Mouse (Mus musculus) ES-Bruce4 (cell line): ENCODE measurements around the gene Kcnk5.

Source experiments
- CTCF ChIP-seq: IDR thresholded peaks from one replicate; pipeline ENCODE4 v1.8.1; 2011; ENCODE audit warnings: low read depth, low read length
- EP300 ChIP-seq: IDR thresholded peaks from 2 replicates; pipeline ENCODE4 v1.6.1; 2011; ENCODE audit warnings: low read depth, low read length; ENCODE audit not compliant: insufficient read depth
- POLR2A ChIP-seq: IDR thresholded peaks from one replicate; pipeline ENCODE4 v1.8.1; 2011; ENCODE audit warnings: low read length; ENCODE audit not compliant: insufficient read depth

DNA sequence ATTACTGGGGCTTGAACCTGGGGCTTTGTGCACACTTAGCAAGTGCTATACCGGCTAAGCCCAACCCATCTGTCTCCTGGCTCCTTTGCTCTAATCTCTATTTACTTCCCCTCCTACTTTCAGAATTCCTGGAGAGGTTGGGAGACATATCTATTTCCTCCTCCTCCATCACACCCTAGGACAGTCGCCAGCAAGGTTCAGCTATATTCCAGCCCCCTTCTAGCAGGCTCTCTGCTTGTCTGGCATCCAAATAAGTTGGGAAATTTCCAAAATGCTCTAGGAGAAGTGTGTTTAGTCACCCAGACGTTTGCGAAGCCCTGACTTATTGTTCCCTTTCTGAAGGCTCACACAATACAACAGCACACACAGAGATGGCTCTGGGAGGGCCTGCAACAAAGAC, 78.4 kb downstream of the Kcnk5 start:
- TF ChIP-seq CTCF, result no peak
- no peak for TF ChIP-seq POLR2A
- no peak for TF ChIP-seq EP300
